Mouse (Mus musculus) natural killer cell, adult 2 months (primary cell): ENCODE data around the gene Rac3.

Experiments
- DNase-seq, 2 experiments: peaks; one replicate each; pipeline ENCODE4 v3.0.0; 2022; ENCODE audit warnings: low spot score in 2 of 2

Gene Rac3

GRCm38 (mm10) chr11:120706120-120706519 lies 15.2 kb upstream of the Rac3 start:
- no peak for DNase-seq

GRCm38 (mm10) chr11:120707225-120707624 lies 14.0 kb upstream of the Rac3 start:
- DNase-seq = no peak

GRCm38 (mm10) chr11:120707969-120708368 lies 13.3 kb upstream of the Rac3 start:
- DNase-seq = no peak

DNA sequence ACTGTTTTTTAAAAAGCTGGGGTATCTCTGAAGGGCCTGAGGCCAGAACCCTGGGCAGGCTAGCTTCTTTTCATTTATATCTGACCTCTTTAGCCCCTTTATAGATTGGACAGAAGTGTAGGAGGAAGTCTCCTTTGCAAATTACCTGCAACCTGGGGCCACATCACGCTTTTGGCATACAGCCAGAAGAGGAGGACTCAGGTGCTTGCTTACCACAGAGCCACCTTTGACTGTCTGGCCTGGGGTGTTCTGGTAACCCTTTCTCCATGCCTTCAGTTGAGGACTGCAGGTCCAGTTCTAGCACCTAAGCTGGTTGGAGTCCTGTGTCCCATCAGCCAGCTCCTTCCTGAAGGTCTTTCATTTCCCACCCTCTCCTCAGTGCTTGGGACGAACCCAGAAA lies 11.7 kb upstream of the Rac3 start:
- DNase-seq = no peak

- no peak for DNase-seq
Measured at GRCm38 (mm10) chr11:120710672-120711071, 10.6 kb upstream of the Rac3 start.

GRCm38 (mm10) chr11:120711980-120712604 lies 9.2 kb upstream of the Rac3 start:
- DNase-seq = no peak

DNA sequence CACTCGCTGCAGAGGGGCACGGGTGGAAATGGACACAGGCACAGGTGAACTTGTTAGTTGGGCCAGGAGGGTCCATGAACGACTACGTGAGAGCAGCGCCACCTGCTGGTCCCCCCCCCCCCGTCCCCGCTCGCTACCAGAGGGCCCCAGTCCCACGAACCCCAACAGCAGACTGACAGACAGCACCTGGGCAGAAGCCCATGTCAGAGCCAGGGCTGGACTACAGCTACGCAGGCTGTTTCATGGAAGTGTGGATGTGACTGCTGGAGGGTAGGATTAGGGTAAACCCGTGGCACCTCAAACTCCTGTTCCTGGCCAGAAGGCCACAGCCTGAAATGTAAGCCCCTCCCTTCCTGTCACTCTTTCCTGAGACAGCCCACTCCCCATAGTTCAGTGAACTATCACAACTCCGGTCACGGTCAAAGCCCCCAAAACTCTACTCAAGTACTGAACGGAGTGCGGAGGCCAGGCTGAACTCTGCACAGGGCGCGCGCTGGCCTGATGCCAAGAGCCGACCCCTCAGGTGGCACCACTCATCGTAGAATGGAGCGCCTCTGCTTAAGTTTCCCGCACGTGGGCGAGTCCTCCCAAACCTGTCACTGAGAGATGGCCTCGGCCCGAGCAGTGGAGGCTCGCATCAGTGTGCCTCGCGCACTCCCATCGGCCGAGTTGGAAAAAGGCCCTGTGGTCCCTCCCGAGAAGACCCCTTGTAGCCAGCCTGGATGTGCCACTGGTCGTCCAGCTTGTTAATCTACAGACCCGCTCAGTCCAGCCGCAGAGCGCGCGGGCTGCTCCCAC lies 8.3 kb upstream of the Rac3 start:
- DNase-seq = peak; percentile 32 to 55

GRCm38 (mm10) chr11:120713580-120714518 lies 7.4 kb upstream of the Rac3 start, which contains the start of the genes Cenpx and Lrrc45:
TSS of gene Cenpx (minus strand) at chr11:120713738.
TSS of gene Lrrc45 (plus strand) at chr11:120713925.
- peak; percentile 93 to 94 for DNase-seq

DNA sequence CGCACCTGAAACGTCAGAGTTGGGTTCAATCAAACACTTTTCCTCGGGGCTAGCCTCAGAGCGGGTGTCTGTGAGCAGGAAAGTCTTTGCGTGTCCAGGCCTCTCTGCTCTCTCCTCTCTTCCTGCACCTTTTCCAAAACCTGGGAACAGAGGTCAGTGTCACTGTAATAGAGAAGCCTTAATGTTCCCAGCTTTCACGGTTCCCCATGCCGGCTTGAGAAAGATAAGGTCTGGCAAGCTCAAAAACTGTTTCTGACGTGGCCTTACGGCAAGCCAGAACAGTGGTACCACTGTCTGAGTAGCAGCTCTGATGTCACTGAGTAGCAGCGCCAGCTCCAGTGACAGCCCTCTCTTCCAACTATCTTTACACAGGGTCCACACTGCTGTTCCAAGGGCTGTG lies 6.7 kb upstream of the Rac3 start:
- DNase-seq = no peak

GRCm38 (mm10) chr11:120715131-120715530 lies 6.1 kb upstream of the Rac3 start:
- DNase-seq = no peak

DNA sequence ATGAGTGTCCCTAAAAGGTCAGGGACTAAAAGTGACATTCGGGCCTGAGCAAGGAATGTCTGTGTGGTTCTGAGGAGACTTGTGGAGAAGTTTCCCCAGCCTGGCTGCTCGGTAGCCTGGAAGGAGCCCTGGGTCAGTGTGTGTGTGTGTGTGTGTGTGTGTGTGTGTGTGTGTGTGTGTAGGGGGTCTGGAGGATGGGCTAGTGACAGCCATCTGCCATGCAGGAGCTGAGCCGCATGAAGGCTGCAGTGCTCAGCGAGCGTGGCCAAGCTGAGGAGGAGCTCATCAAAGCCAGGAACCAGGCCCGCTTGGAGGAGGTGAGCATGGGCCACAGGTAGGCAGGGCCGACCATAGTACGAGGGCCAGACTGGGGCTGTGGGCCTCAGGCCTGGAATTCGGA lies 2.0 kb upstream of the Rac3 start:
- DNase-seq = no peak

DNA sequence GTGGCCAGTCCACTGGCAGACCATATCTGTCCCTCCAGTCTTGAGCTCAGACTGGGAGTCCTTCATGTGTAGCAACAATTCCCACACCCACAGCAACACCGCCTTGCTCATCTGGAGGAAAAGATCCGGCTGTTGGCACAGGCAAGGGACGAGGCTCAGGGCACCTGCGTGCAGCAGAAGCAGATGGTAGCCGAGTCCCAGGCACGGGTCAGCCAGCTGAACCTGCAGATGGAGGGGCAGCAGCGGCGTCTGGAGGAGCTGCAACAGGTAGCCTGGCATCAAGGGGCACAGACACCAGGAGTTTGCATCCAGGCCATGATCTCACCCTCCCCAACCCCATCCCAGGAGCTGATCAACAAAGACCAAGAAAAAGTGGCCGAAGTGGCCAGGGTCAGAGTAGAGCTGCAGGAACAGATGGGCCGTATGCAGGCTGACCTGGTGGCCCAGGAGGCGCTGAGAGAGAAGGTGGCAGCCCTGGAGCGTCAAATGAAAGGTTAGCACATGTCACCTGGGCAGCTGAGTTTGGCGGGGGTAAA lies 1.4 kb upstream of the Rac3 start:
- no peak for DNase-seq

DNA sequence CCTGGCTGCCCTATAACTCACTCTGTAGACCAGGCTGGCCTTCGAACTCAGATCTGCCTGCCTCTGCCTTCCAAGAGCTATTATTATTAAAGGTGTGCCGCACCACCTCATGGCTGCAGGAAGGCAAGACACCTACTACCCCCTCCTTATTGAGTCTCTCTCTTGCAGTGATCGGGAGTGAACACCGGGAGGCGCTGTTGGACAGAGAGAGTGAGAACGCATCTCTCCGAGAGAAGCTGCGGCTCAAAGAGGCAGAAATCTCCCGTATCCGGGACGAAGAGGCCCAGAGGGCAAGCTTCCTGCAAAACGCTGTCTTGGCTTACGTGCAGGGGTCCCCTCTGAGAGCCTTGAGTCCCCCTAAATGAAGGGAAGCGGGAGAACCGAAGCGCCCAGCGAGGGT lies 820 bp upstream of the Rac3 start:
- DNase-seq = peak; percentile 87 to 92

DNA sequence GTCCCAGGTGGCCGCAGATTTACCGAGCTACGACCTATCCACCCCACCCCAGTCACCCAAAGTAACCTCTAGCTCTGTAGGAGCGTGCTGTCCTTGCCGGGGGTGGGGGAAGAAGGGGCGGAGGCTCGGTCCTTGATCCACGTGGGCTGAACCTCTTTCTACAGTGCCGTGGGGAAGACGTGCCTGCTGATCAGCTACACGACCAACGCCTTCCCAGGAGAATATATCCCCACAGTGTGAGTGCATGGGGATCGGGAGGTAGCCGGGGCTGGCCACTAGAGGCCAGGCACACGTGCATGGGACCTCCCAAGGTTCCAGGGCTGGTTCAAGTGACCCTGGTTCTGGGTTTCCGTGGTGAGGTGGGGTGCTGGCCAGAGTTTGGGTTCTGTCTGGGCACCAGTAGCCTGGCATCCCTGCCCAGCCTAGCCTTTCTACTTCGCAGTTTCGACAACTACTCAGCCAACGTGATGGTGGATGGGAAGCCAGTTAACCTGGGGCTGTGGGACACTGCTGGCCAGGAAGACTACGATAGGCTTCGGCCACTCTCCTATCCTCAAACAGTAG lies 879 bp downstream of the Rac3 start:
- no peak for DNase-seq

- no peak for DNase-seq
Measured at GRCm38 (mm10) chr11:120722761-120723382, 1.6 kb downstream of the Rac3 start.

DNA sequence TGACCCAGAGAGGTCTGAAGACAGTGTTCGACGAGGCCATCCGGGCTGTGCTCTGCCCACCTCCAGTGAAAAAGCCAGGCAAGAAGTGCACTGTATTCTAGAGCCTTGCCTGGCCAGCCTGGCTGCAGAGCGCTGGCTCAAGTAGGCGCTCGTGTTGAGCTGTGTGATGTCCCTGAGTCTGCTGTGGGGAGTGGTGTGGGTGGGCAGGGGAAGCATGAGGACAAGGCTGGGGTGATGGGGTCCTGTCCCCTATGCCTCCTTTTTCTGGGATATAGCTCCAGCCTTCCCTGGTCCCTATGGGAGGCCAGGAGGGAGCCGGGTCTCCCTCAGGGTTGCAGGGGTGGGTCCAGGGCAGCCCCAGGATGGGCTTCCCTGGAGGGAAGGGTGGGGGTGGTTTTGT lies 2.2 kb downstream of the Rac3 start:
- no peak for DNase-seq

DNA sequence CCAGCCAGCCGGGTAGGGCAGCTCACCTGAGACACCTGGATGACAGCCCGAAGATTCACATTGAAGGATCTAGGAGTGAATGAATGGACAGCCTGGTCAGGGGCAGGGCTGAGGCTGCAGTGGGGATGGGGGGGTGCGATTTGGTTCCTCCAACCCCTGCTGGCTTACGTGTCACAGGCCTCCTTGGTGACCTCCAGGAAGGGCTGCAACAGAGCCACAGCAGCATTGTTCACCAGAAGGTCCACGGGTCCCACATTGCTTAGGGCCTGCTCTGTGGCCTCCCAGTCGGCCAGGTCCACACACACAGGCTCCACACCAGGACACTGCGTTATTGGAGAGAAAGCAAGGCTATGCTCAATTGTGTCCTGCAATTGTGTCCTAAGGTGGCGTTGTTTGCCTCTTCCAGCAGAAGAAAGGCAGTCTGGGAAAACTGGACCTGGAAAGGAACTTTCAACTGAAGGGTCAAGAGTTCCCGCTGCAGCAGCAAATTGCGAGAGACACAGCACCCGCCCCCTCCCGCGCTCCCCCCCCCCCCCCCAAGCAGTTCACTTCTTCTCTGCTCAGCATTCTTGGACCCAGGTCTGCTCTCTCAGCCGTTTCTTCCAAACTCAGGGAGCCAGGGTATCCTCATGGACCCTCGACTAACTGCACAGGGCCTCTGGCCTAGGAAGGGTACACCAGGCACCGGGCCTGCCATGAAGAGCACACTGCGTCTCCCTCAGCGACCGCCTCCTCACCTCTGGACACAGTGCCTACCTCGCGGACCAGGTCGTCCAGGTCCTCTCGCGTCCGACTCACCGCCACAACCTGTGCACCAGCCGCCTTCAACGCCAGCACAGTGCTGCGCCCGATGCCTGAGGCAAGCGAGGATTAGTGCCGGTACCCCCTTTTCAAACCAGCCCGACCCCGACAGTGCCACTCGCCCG lies 5.2 kb downstream of the Rac3 start:
- no peak for DNase-seq

- peak; percentile 75 to 81 for DNase-seq
Measured at GRCm38 (mm10) chr11:120727169-120727527, 5.9 kb downstream of the Rac3 start, which contains the start of gene Dcxr. TSS of gene Dcxr (minus strand) at chr11:120727281.

DNA sequence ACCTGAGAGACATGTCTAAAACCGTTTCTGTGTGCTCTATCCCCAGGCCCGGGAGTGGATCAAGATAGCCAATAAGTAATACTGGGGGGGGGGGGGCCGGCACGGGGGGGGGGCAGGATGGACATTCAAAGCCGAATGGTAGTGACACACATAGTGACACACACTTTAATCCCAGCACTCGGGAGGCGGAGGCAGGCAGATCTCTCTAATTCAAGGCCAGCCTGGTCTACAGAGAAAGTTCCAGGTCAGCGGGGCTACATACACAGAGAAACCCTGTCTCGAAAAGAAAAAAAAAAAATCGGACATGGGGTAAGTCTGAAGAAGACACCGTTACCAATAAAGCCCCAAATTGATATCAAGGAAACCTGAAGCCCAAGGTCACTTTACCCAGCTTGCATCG lies 6.3 kb downstream of the Rac3 start:
- DNase-seq = no peak
